Mouse (Mus musculus) kidney, embryonic 14.5 days (tissue): ENCODE results near the gene Smyd2. TPM values are rescaled to one million over a fixed set of nuclear protein-coding genes. Genes with fewer than 3 reads are reported as not detected.
A peak's percentile ranks its signal among the peaks of the same experiment; 100 is the strongest.

Source experiments
- ATAC-seq: fragments of 200-750 bp; cut with Nextera tagmentation; 2 replicates; pipeline ENCODE4 v1.8.0; 2017; ENCODE audit warnings: moderate number of reproducible peaks, mild to moderate bottlenecking, moderate TSS enrichment, moderate library complexity; ENCODE audit not compliant: low FRiP score, low TSS enrichment
- H3K27ac ChIP-seq: fragments of 300-500 bp; sonication (generic); 2 replicates; pipeline ENCODE4 v1.5.1; 2014; ENCODE audit warnings: low read depth, mild to moderate bottlenecking, low read length, moderate library complexity, mixed read lengths
- H3K27me3 ChIP-seq: fragments of 300-500 bp; sonication (generic); 2 replicates; pipeline ENCODE4 v1.6.1; 2014; ENCODE audit warnings: mild to moderate bottlenecking, low read length; ENCODE audit not compliant: control insufficient read depth, insufficient read depth
- H3K36me3 ChIP-seq: fragments of 300-500 bp; sonication (generic); 2 replicates; pipeline ENCODE4 v1.6.1; 2014; ENCODE audit warnings: low read length, mixed read lengths; ENCODE audit not compliant: control insufficient read depth, insufficient read depth
- H3K4me1 ChIP-seq: fragments of 300-500 bp; sonication (generic); 2 replicates; pipeline ENCODE4 v1.6.1; 2014; ENCODE audit warnings: low read length, mixed read lengths; ENCODE audit not compliant: control insufficient read depth, insufficient read depth
- H3K4me2 ChIP-seq: fragments of 300-500 bp; sonication (generic); replicated peaks from 2 replicates; pipeline ENCODE4 v1.6.1; 2014; ENCODE audit warnings: low read depth, mild to moderate bottlenecking, low read length
- H3K4me3 ChIP-seq: fragments of 300-500 bp; sonication (generic); 2 replicates; pipeline ENCODE4 v1.5.1; 2014; ENCODE audit warnings: mild to moderate bottlenecking, low read length
- H3K9ac ChIP-seq: fragments of 300-500 bp; sonication (generic); 2 replicates; pipeline ENCODE4 v1.6.1; 2014; ENCODE audit warnings: low read depth, mild to moderate bottlenecking, low read length, moderate library complexity
- H3K9me3 ChIP-seq: fragments of 300-500 bp; sonication (generic); 2 replicates; pipeline ENCODE4 v1.6.1; 2016; ENCODE audit warnings: low read length; ENCODE audit not compliant: control insufficient read depth
- WGBS: fragments of 180-500 bp; shearing (Covaris S2); extraction: QIAGEN DNeasy Blood & Tissue Kit; methylation state at CpG from one replicate; pipeline ENCODE4 v1.1.7; 2014; 5-methylcytosine and 5-hydroxymethylcytosine counted together
- polyA plus RNA-seq: library from polyadenylated mRNA; unstranded; fragments of >200 nt; fragmentation: Nextera tagmentation; extraction: Ambion mirVana; gene quantifications from 2 replicates; pipeline ENCODE4 v1.2.1, GENCODE M21; 2014

The Smyd2 gene
- polyA plus RNA-seq, 1 experiment from 2014 or later = 93.3 TPM

- Histone ChIP-seq H3K4me1 (peaks cover 7% of the 10 kb centered on the region; the same call in 1 of the 2 replicates), H3K9ac (no peak overlapping the region), H3K36me3 (peaks cover 4% of the 10 kb centered on the region), H3K9me3 (no peaks in the 10 kb centered on the region), H3K27me3 (no peaks in the 10 kb centered on the region), H3K27ac (no peak overlapping the region), H3K4me2 (no peak overlapping the region), H3K4me3 (no peak overlapping the region)
- WGBS = 60% methylated on average over 11 of the region's 11 CpGs
- no peak for ATAC-seq
Measured at GRCm38 (mm10) chr1:189903169-189903568, 19.0 kb downstream of the Smyd2 start.

GRCm38 (mm10) chr1:189902413-189902812, 19.8 kb downstream of the Smyd2 start:
- H3K9ac ChIP-seq = no peak overlapping the region
- H3K4me1 ChIP-seq = peaks cover 7% of the 10 kb centered on the region; the same call in 1 of the 2 replicates
- no peak overlapping the region for H3K27ac ChIP-seq
- no peaks in the 10 kb centered on the region for H3K27me3 ChIP-seq
- ATAC-seq = 0 out of 2 replicates have a peak, but pooled peaks have one; percentile 15
- H3K36me3 ChIP-seq = peaks cover 4% of the 10 kb centered on the region
- no peak overlapping the region for H3K4me2 ChIP-seq
- H3K9me3 ChIP-seq = no peaks in the 10 kb centered on the region
- WGBS = 88% methylated on average over 9 of the region's 9 CpGs
- no peak overlapping the region for H3K4me3 ChIP-seq

GRCm38 (mm10) chr1:189899526-189899925, 22.6 kb downstream of the Smyd2 start:
- Histone ChIP-seq H3K4me2 (no peak overlapping the region), H3K27ac (no peak overlapping the region), H3K27me3 (no peaks in the 10 kb centered on the region), H3K4me3 (no peak overlapping the region), H3K9ac (no peak overlapping the region), H3K36me3 (peaks cover 28% of the 10 kb centered on the region), H3K9me3 (no peaks in the 10 kb centered on the region), H3K4me1 (peaks cover 7% of the 10 kb centered on the region; the same call in 1 of the 2 replicates)
- ATAC-seq = no peak
- WGBS = 62% methylated on average over 6 of the region's 6 CpGs

GRCm38 (mm10) chr1:189898708-189899107, 23.5 kb downstream of the Smyd2 start:
- Histone ChIP-seq H3K27me3 (no peaks in the 10 kb centered on the region), H3K9ac (no peak overlapping the region), H3K27ac (no peak overlapping the region), H3K36me3 (peaks cover 33% of the 10 kb centered on the region), H3K4me2 (no peak overlapping the region), H3K4me3 (no peak overlapping the region), H3K4me1 (peaks cover 7% of the 10 kb centered on the region; the same call in 1 of the 2 replicates), H3K9me3 (no peaks in the 10 kb centered on the region)
- WGBS = 69% methylated on average over 13 of the region's 13 CpGs
- no peak for ATAC-seq

- H3K9ac ChIP-seq = no peak overlapping the region
- H3K4me3 ChIP-seq = no peak overlapping the region
- no peak overlapping the region for H3K4me2 ChIP-seq
- WGBS = 86% methylated on average over 9 of the region's 9 CpGs
- no peak for ATAC-seq
- no peaks in the 10 kb centered on the region for H3K27me3 ChIP-seq
- no peaks in the 10 kb centered on the region for H3K9me3 ChIP-seq
- peaks cover 42% of the 10 kb centered on the region for H3K36me3 ChIP-seq
- H3K4me1 ChIP-seq = peaks cover 7% of the 10 kb centered on the region; the same call in 1 of the 2 replicates
- no peak overlapping the region for H3K27ac ChIP-seq
Measured at GRCm38 (mm10) chr1:189897861-189898260, 24.3 kb downstream of the Smyd2 start.

GRCm38 (mm10) chr1:189894191-189894590, 28.0 kb downstream of the Smyd2 start:
- Histone ChIP-seq H3K27me3 (no peaks in the 10 kb centered on the region), H3K36me3 (peaks cover 44% of the 10 kb centered on the region), H3K9ac (no peak overlapping the region), H3K4me3 (no peak overlapping the region), H3K4me1 (0 out of 2 replicates have a peak, but pooled peaks cover 3% of the 10 kb centered on the region), H3K4me2 (no peak overlapping the region), H3K27ac (no peak overlapping the region), H3K9me3 (no peaks in the 10 kb centered on the region)
- WGBS = 85% methylated on average over 9 of the region's 9 CpGs
- no peak for ATAC-seq

GRCm38 (mm10) chr1:189888749-189889148, 33.4 kb downstream of the Smyd2 start:
- WGBS = 52% methylated on average over 10 of the region's 10 CpGs

GRCm38 (mm10) chr1:189887518-189887917, 34.6 kb downstream of the Smyd2 start:
- Histone ChIP-seq H3K4me3 (no peak overlapping the region), H3K4me1 (0 out of 2 replicates have a peak, but pooled peaks cover 5% of the 10 kb centered on the region), H3K27me3 (no peaks in the 10 kb centered on the region), H3K36me3 (peaks cover 10% of the 10 kb centered on the region), H3K9ac (no peak overlapping the region), H3K4me2 (no peak overlapping the region), H3K27ac (no peak overlapping the region), H3K9me3 (no peaks in the 10 kb centered on the region)
- 30% methylated on average over 7 of the region's 7 CpGs for WGBS
- no peak for ATAC-seq

More at GRCm38 (mm10) chr1:189888749-189889148, 33.4 kb downstream of the Smyd2 start:
- no peak overlapping the region for H3K27ac ChIP-seq
- H3K9me3 ChIP-seq = no peaks in the 10 kb centered on the region
- H3K4me1 ChIP-seq = 0 out of 2 replicates have a peak, but pooled peaks cover 5% of the 10 kb centered on the region
- H3K36me3 ChIP-seq = peaks cover 22% of the 10 kb centered on the region
- no peak overlapping the region for H3K4me3 ChIP-seq
- H3K27me3 ChIP-seq = no peaks in the 10 kb centered on the region
- no peak overlapping the region for H3K4me2 ChIP-seq
- H3K9ac ChIP-seq = no peak overlapping the region
- ATAC-seq = no peak

GRCm38 (mm10) chr1:189885975-189886374, 36.2 kb downstream of the Smyd2 start:
- no peak overlapping the region for H3K4me2 ChIP-seq
- H3K4me3 ChIP-seq = no peak overlapping the region
- no peaks in the 10 kb centered on the region for H3K9me3 ChIP-seq
- no peak for ATAC-seq
- H3K9ac ChIP-seq = no peak overlapping the region
- no peak overlapping the region for H3K27ac ChIP-seq
- H3K27me3 ChIP-seq = no peaks in the 10 kb centered on the region
- peaks cover 14% of the 10 kb centered on the region for H3K36me3 ChIP-seq
- WGBS = 92% methylated on average over 6 of the region's 6 CpGs
- 0 out of 2 replicates have a peak, but pooled peaks cover 5% of the 10 kb centered on the region for H3K4me1 ChIP-seq
